In genomic region chr5:113951693-113952071, GRCm38 (mm10) we compare ENCODE assay signal across 16 mouse cellular contexts. TPM values are rescaled to one million over a fixed set of nuclear protein-coding genes. Genes with fewer than 3 reads are reported as not detected.
A peak's percentile ranks its signal among the peaks of the same experiment; 100 is the strongest.
DNase-seq lines count a peak whose midpoint lies in the region; ATAC-seq and TF ChIP-seq lines count a peak whose summit lies in the region.
"Had no signal": no experiment of that assay in that cellular context is flagged by ENCODE, and none has a peak within 500 bp of the region (broad histone marks: within the 10 kb centered on the region; RNA-seq: fewer than 3 reads in every experiment).

No protein-coding gene starts in this region.

- peak; percentile 76 to 80 for TF ChIP-seq EP300 in MEL (IDR thresholded peaks at IDR 0.05; ENCODE audit: low read depth in 1 of 2, low read length in 2 of 2)
- peak; percentile 56 for TF ChIP-seq EP300 in liver, embryonic 14.5 days (IDR thresholded peaks at IDR 0.05; ENCODE audit: low read depth)

- H3K79me2 ChIP-seq in MEL (ENCODE audit: control insufficient read depth, insufficient read depth, low read length, poor library complexity): no peaks in the 10 kb centered on the region

- H3K27ac ChIP-seq in forebrain, embryonic 13.5 days: peak overlapping the region; percentile 76; the same call in 1 of the 2 replicates
- H3K27ac ChIP-seq in forebrain, embryonic 11.5 days (ENCODE audit: low read depth, low read length): no peak overlapping the region
- H3K27ac ChIP-seq in lung, embryonic 15.5 days: peak overlapping the region; percentile 27
- peak overlapping the region; percentile 83 for H3K27ac ChIP-seq in MEL (ENCODE audit: control insufficient read depth, low read depth, low read length)
- H3K27ac ChIP-seq in liver, embryonic 14.5 days: peak overlapping the region; percentile 69
- no peak overlapping the region for H3K27ac ChIP-seq in kidney, embryonic 14.5 days (ENCODE audit: low read depth, low read length)

- H3K9me3 ChIP-seq in forebrain, embryonic 13.5 days (replicated peaks): no peaks in the 10 kb centered on the region
- no peaks in the 10 kb centered on the region for H3K9me3 ChIP-seq in forebrain, embryonic 11.5 days (ENCODE audit: control insufficient read depth, low read length)
- no peaks in the 10 kb centered on the region for H3K9me3 ChIP-seq in lung, embryonic 15.5 days
- no peaks in the 10 kb centered on the region for H3K9me3 ChIP-seq in MEL (replicated peaks; ENCODE audit: insufficient read depth, low read length)
- no peaks in the 10 kb centered on the region for H3K9me3 ChIP-seq in liver, embryonic 14.5 days (ENCODE audit: control insufficient read depth, low read length)
- H3K9me3 ChIP-seq in kidney, embryonic 14.5 days (ENCODE audit: control insufficient read depth, low read length): 0 out of 2 replicates have a peak, but pooled peaks cover 2% of the 10 kb centered on the region

- H3K27me3 ChIP-seq in forebrain, embryonic 13.5 days: no peaks in the 10 kb centered on the region
- H3K27me3 ChIP-seq in forebrain, embryonic 11.5 days (ENCODE audit: control insufficient read depth, insufficient read depth, low read length): no peaks in the 10 kb centered on the region
- H3K27me3 ChIP-seq in lung, embryonic 15.5 days: no peaks in the 10 kb centered on the region
- H3K27me3 ChIP-seq in MEL (ENCODE audit: control insufficient read depth in 1 of 2, insufficient read depth in 2 of 2, low read length in 2 of 2): no peaks in the 10 kb centered on the region
- no peaks in the 10 kb centered on the region for H3K27me3 ChIP-seq in liver, embryonic 14.5 days (ENCODE audit: control insufficient read depth, insufficient read depth, low read length)
- no peaks in the 10 kb centered on the region for H3K27me3 ChIP-seq in kidney, embryonic 14.5 days (ENCODE audit: control insufficient read depth, insufficient read depth, low read length)
- H3K27me3 ChIP-seq: Patski had no signal

- no peak for TF ChIP-seq CTCF in MEL (IDR thresholded peaks at IDR 0.05 in 2 of 3, conservative IDR thresholded peaks at IDR 0.05 in 1 of 3; ENCODE audit: control insufficient read depth in 1 of 3, insufficient read depth in 1 of 3, low read depth in 2 of 3, low read length in 3 of 3, poor library complexity in 1 of 3, severe bottlenecking in 1 of 3)
- TF ChIP-seq CTCF in liver, embryonic 14.5 days (IDR thresholded peaks at IDR 0.05; ENCODE audit: low read depth): no peak

- no peak overlapping the region for H3K4me2 ChIP-seq in forebrain, embryonic 13.5 days
- H3K4me2 ChIP-seq in forebrain, embryonic 11.5 days (ENCODE audit: low read depth, low read length, severe bottlenecking): no peak overlapping the region
- no peak overlapping the region for H3K4me2 ChIP-seq in lung, embryonic 15.5 days
- peak overlapping the region; percentile 57 for H3K4me2 ChIP-seq in liver, embryonic 14.5 days (ENCODE audit: low read depth)
- no peak overlapping the region for H3K4me2 ChIP-seq in kidney, embryonic 14.5 days (replicated peaks; ENCODE audit: low read depth, low read length)
- H3K4me2 ChIP-seq: midbrain, embryonic 11.5 days had no signal

- WGBS in forebrain, embryonic 13.5 days: 94% methylated on average over 11 of the region's 11 CpGs
- 93% methylated on average over 11 of the region's 11 CpGs for WGBS in forebrain, embryonic 11.5 days
- 28% methylated on average over 11 of the region's 11 CpGs for WGBS in lung, embryonic 15.5 days
- 5% methylated on average over 11 of the region's 11 CpGs for WGBS in liver, embryonic 14.5 days (ENCODE audit: insufficient replicate concordance)
- 74% methylated on average over 11 of the region's 11 CpGs for WGBS in kidney, embryonic 14.5 days

- peaks cover 20% of the 10 kb centered on the region for H3K4me1 ChIP-seq in forebrain, embryonic 13.5 days
- H3K4me1 ChIP-seq in forebrain, embryonic 11.5 days (replicated peaks; ENCODE audit: control insufficient read depth, insufficient read depth, low read length): no peaks in the 10 kb centered on the region
- H3K4me1 ChIP-seq in lung, embryonic 15.5 days: 0 out of 2 replicates have a peak, but pooled peaks cover 14% of the 10 kb centered on the region
- H3K4me1 ChIP-seq in MEL (ENCODE audit: control insufficient read depth in 1 of 2, insufficient read depth in 2 of 2, low read length in 2 of 2): peaks cover 3 to 24% of the 10 kb centered on the region in 2 experiments; a peak in 3 of 4 replicates
- peaks cover 16 to 23% of the 10 kb centered on the region in 2 experiments for H3K4me1 ChIP-seq in liver, embryonic 14.5 days (replicated peaks; ENCODE audit: control insufficient read depth in 2 of 2, insufficient read depth in 2 of 2, low read length in 1 of 2)
- H3K4me1 ChIP-seq in kidney, embryonic 14.5 days (ENCODE audit: control insufficient read depth, insufficient read depth, low read length): no peaks in the 10 kb centered on the region

- no peak overlapping the region for H3K9ac ChIP-seq in forebrain, embryonic 13.5 days
- no peak overlapping the region for H3K9ac ChIP-seq in forebrain, embryonic 11.5 days (ENCODE audit: low read length)
- H3K9ac ChIP-seq in lung, embryonic 15.5 days: no peak overlapping the region
- peak overlapping the region; percentile 44 for H3K9ac ChIP-seq in MEL (ENCODE audit: control insufficient read depth, low read depth, low read length, poor library complexity, severe bottlenecking)
- H3K9ac ChIP-seq in liver, embryonic 14.5 days (replicated peaks): peak overlapping the region; percentile 33
- H3K9ac ChIP-seq in kidney, embryonic 14.5 days (ENCODE audit: low read depth, low read length): no peak overlapping the region

- no peak for ATAC-seq in forebrain, embryonic 13.5 days
- no peak for ATAC-seq in forebrain, embryonic 11.5 days (replicated peaks; ENCODE audit: low FRiP score)
- ATAC-seq in lung, embryonic 15.5 days (ENCODE audit: borderline replicate concordance, extremely low read depth, low FRiP score, low TSS enrichment): 0 out of 2 replicates have a peak, but pooled peaks have one; percentile 23
- peak; percentile 80 for ATAC-seq in liver, embryonic 14.5 days (ENCODE audit: insufficient read depth)
- ATAC-seq in kidney, embryonic 14.5 days (ENCODE audit: low FRiP score, low TSS enrichment): no peak
- ATAC-seq: Patski had no signal

- no peak overlapping the region for H3K4me3 ChIP-seq in forebrain, embryonic 13.5 days
- H3K4me3 ChIP-seq in forebrain, embryonic 11.5 days (ENCODE audit: low read depth, low read length): no peak overlapping the region
- no peak overlapping the region for H3K4me3 ChIP-seq in lung, embryonic 15.5 days
- H3K4me3 ChIP-seq in MEL (ENCODE audit: control insufficient read depth in 1 of 2, insufficient read depth in 1 of 2, low read depth in 2 of 2, low read length in 2 of 2): peak overlapping the region; percentile 12 to 33
- H3K4me3 ChIP-seq in liver, embryonic 14.5 days (ENCODE audit: insufficient read depth in 1 of 2, low read depth in 2 of 2, low read length in 2 of 2): peak overlapping the region in 1 of 2 experiments; percentile 9; a peak in 1 of 4 replicates
- no peak overlapping the region for H3K4me3 ChIP-seq in kidney, embryonic 14.5 days (ENCODE audit: low read length)

- DNase-seq in forebrain, embryonic 11.5 days (ENCODE audit: low spot score): no peak
- no peak for DNase-seq in lung, postnatal 14 days
- peak; percentile 72 for DNase-seq in MEL (ENCODE audit: low read depth, low spot score)
- DNase-seq in liver, embryonic 14.5 days (ENCODE audit: low read depth in 3 of 3, low spot score in 3 of 3): peak in 2 of 3 experiments; percentile 59 to 64
- no peak for DNase-seq in adrenal gland, adult 8-10 months
- DNase-seq: adrenal gland, postnatal 36 days; B cell, adult 2 months; cerebellum, adult 9-11 months; gastrocnemius, postnatal 25 days had no signal

- TF ChIP-seq POLR2A in MEL (IDR thresholded peaks at IDR 0.05; ENCODE audit: control insufficient read depth in 1 of 2, insufficient read depth in 1 of 2, low read depth in 1 of 2, low read length in 2 of 2, poor library complexity in 1 of 2): no peak

- no peak for TF ChIP-seq RAD21 in MEL (IDR thresholded peaks at IDR 0.05; ENCODE audit: low read depth, low read length)

- peaks cover 77% of the 10 kb centered on the region for H3K36me3 ChIP-seq in forebrain, embryonic 13.5 days (ENCODE audit: poor library complexity, severe bottlenecking)
- no peaks in the 10 kb centered on the region for H3K36me3 ChIP-seq in forebrain, embryonic 11.5 days (ENCODE audit: control insufficient read depth, insufficient read depth, low read length)
- H3K36me3 ChIP-seq in lung, embryonic 15.5 days: peaks cover 76% of the 10 kb centered on the region
- peaks cover 0 to 17% of the 10 kb centered on the region in 2 experiments; a peak in 2 of 4 replicates for H3K36me3 ChIP-seq in MEL (ENCODE audit: control insufficient read depth in 1 of 2, insufficient read depth in 2 of 2, low read length in 2 of 2)
- H3K36me3 ChIP-seq in liver, embryonic 14.5 days (replicated peaks; ENCODE audit: control insufficient read depth, insufficient read depth, low read depth): peaks cover 66% of the 10 kb centered on the region
- H3K36me3 ChIP-seq in kidney, embryonic 14.5 days (ENCODE audit: control insufficient read depth, insufficient read depth, low read length): peaks cover 56% of the 10 kb centered on the region

RNA-seq across cellular contexts. Expression of gene Ssh1, which starts 42.0 kb away (rescaled TPM):
- polyA plus RNA-seq in forebrain, embryonic 13.5 days (2015; fragmentation: Nextera tagmentation; extraction: Ambion mirVana): 12.0 and 13.9 TPM in 2 replicates
- polyA plus RNA-seq in forebrain, embryonic 11.5 days (2014; fragmentation: Nextera tagmentation; extraction: Ambion mirVana): 25.7 and 28.7 TPM in 2 replicates
- 15.7 and 16.6 TPM in 2 replicates for polyA plus RNA-seq in lung, embryonic 15.5 days (2015; fragmentation: Nextera tagmentation; extraction: Ambion mirVana)
- total RNA-seq in MEL (2012; rRNA removed): 2.3 and 4.0 TPM in 2 replicates
- 1 to 10 TPM in 1 of 2 experiments, not detected in 1; 6.8 TPM for polyA plus RNA-seq in MEL (2012; ENCODE audit: insufficient read depth in 1 of 2, insufficient read length in 2 of 2, low read depth in 1 of 2, low replicate concordance in 2 of 2, missing spikeins in 1 of 2)
- 4.8 and 4.9 TPM in 2 replicates for polyA plus RNA-seq in liver, embryonic 14.5 days (2012; rRNA removed)
- polyA plus RNA-seq in liver, embryonic 14.5 days (2014; fragmentation: Nextera tagmentation; extraction: Ambion mirVana): 6.7 TPM in 2 replicates
- polyA plus RNA-seq in kidney, embryonic 14.5 days (2014; fragmentation: Nextera tagmentation; extraction: Ambion mirVana): 18.5 and 28.2 TPM in 2 replicates
- total RNA-seq in adrenal gland, adult 8-10 months (2022): 10 to 100 TPM; 17.3 to 32.2 (median 23.3) TPM

RNA-seq across cellular contexts. Expression of gene Coro1c, which starts 43.1 kb away (rescaled TPM):
- polyA plus RNA-seq in forebrain, embryonic 13.5 days (2015; fragmentation: Nextera tagmentation; extraction: Ambion mirVana): 235 and 246 TPM in 2 replicates
- 231 and 246 TPM in 2 replicates for polyA plus RNA-seq in forebrain, embryonic 11.5 days (2014; fragmentation: Nextera tagmentation; extraction: Ambion mirVana)
- polyA plus RNA-seq in lung, embryonic 15.5 days (2015; fragmentation: Nextera tagmentation; extraction: Ambion mirVana): 143 and 144 TPM in 2 replicates
- 103 TPM in 2 replicates for total RNA-seq in MEL (2012; rRNA removed)
- 100 to 1,000 TPM in 1 of 2 experiments, 10 to 100 TPM in 1; 77.3 to 158 TPM for polyA plus RNA-seq in MEL (2012; ENCODE audit: insufficient read depth in 1 of 2, insufficient read length in 2 of 2, low read depth in 1 of 2, low replicate concordance in 2 of 2, missing spikeins in 1 of 2)
- polyA plus RNA-seq in liver, embryonic 14.5 days (2012; rRNA removed): 26.2 and 32.4 TPM in 2 replicates
- polyA plus RNA-seq in liver, embryonic 14.5 days (2014; fragmentation: Nextera tagmentation; extraction: Ambion mirVana): 35.6 and 41.2 TPM in 2 replicates
- polyA plus RNA-seq in kidney, embryonic 14.5 days (2014; fragmentation: Nextera tagmentation; extraction: Ambion mirVana): 42.1 and 108 TPM in 2 replicates
- total RNA-seq in adrenal gland, adult 8-10 months (2022): 10 to 100 TPM; 47.0 to 99.8 (median 77.0) TPM

RNA-seq across cellular contexts. Expression of gene Dao, which starts 51.8 kb away (rescaled TPM):
- not detected in 2 replicates for polyA plus RNA-seq in forebrain, embryonic 13.5 days (2015; fragmentation: Nextera tagmentation; extraction: Ambion mirVana)
- not detected in 2 replicates for polyA plus RNA-seq in forebrain, embryonic 11.5 days (2014; fragmentation: Nextera tagmentation; extraction: Ambion mirVana)
- polyA plus RNA-seq in lung, embryonic 15.5 days (2015; fragmentation: Nextera tagmentation; extraction: Ambion mirVana): not detected in 2 replicates
- not detected in 2 replicates for total RNA-seq in MEL (2012; rRNA removed)
- polyA plus RNA-seq in MEL (2012; ENCODE audit: insufficient read depth in 1 of 2, insufficient read length in 2 of 2, low read depth in 1 of 2, low replicate concordance in 2 of 2, missing spikeins in 1 of 2): under 1 TPM in 1 of 2 experiments, not detected in 1; 0.04 TPM
- polyA plus RNA-seq in liver, embryonic 14.5 days (2012; rRNA removed): not detected in 2 replicates
- polyA plus RNA-seq in liver, embryonic 14.5 days (2014; fragmentation: Nextera tagmentation; extraction: Ambion mirVana): not detected in 2 replicates
- 6.0 and 7.7 TPM in 2 replicates for polyA plus RNA-seq in kidney, embryonic 14.5 days (2014; fragmentation: Nextera tagmentation; extraction: Ambion mirVana)
- total RNA-seq in adrenal gland, adult 8-10 months (2022): not detected
- total RNA-seq: adrenal gland, postnatal 36 days; gastrocnemius, postnatal 25 days; left cerebral cortex, postnatal 10 days had no signal
- polyA plus RNA-seq: midbrain, embryonic 11.5 days; neural tube, embryonic 14.5 days had no signal

Comparison
In these comparisons a context has a peak if more than half of its experiments do, and no peak if none do; other contexts are left out.
1. H3K27ac ChIP-seq: peak in forebrain, embryonic 13.5 days (single experiment), lung, embryonic 15.5 days (single experiment), MEL (single experiment) and liver, embryonic 14.5 days (single experiment); none in forebrain, embryonic 11.5 days (single experiment) and kidney, embryonic 14.5 days (single experiment).
2. ATAC-seq: peak in lung, embryonic 15.5 days (single experiment) and liver, embryonic 14.5 days (single experiment); none in forebrain, embryonic 13.5 days (single experiment), forebrain, embryonic 11.5 days (single experiment) and kidney, embryonic 14.5 days (single experiment).
3. H3K4me3 ChIP-seq: peak in MEL (2 of 2); none in forebrain, embryonic 13.5 days (single experiment), forebrain, embryonic 11.5 days (single experiment), lung, embryonic 15.5 days (single experiment) and kidney, embryonic 14.5 days (single experiment).
4. H3K9ac ChIP-seq: peak in MEL (single experiment) and liver, embryonic 14.5 days (single experiment); none in forebrain, embryonic 13.5 days (single experiment), forebrain, embryonic 11.5 days (single experiment), lung, embryonic 15.5 days (single experiment) and kidney, embryonic 14.5 days (single experiment).
5. DNase-seq: peak in MEL (single experiment) and liver, embryonic 14.5 days (2 of 3); none in forebrain, embryonic 11.5 days (single experiment), lung, postnatal 14 days (single experiment) and adrenal gland, adult 8-10 months (single experiment).